Mouse (Mus musculus): Measurements from ENCODE around the gene Atp7b. TPM values are rescaled to one million over a fixed set of nuclear protein-coding genes. Genes with fewer than 3 reads are reported as not detected.

Gene Atp7b
- total RNA-seq, 2 experiments from 2014 or later: 0.31 to 0.32 TPM

Other genes with a start within 250 kb of the Atp7b start
- gene Defb50, start 236.8 kb downstream of the Atp7b start, total RNA-seq (2014; fragmentation: Nextera tagmentation): not detected in 2 replicates
- gene Defb50, start 236.8 kb downstream of the Atp7b start, total RNA-seq (2017): not detected in 2 replicates
- not detected in 2 replicates for gene Defb2, start 220.4 kb downstream of the Atp7b start, total RNA-seq (2014; fragmentation: Nextera tagmentation)
- not detected in 2 replicates for gene Defb2, start 220.4 kb downstream of the Atp7b start, total RNA-seq (2017)
- gene Defb10, start 201.4 kb downstream of the Atp7b start, total RNA-seq (2014; fragmentation: Nextera tagmentation): not detected in 2 replicates
- gene Defb10, start 201.4 kb downstream of the Atp7b start, total RNA-seq (2017): not detected in 2 replicates
- not detected in 2 replicates for gene Defb9, start 174.9 kb downstream of the Atp7b start, total RNA-seq (2014; fragmentation: Nextera tagmentation)
- gene Defb9, start 174.9 kb downstream of the Atp7b start, total RNA-seq (2017): not detected in 2 replicates
- not detected in 2 replicates for gene Defb11, start 153.9 kb downstream of the Atp7b start, total RNA-seq (2014; fragmentation: Nextera tagmentation)
- not detected in 2 replicates for gene Defb11, start 153.9 kb downstream of the Atp7b start, total RNA-seq (2017)
- not detected in 2 replicates for gene Defb15, start 127.6 kb downstream of the Atp7b start, total RNA-seq (2014; fragmentation: Nextera tagmentation)
- gene Defb15, start 127.6 kb downstream of the Atp7b start, total RNA-seq (2017): not detected in 2 replicates
- gene Defb35, start 122.0 kb downstream of the Atp7b start, total RNA-seq (2014; fragmentation: Nextera tagmentation): not detected in 2 replicates
- gene Defb35, start 122.0 kb downstream of the Atp7b start, total RNA-seq (2017): not detected in 2 replicates
- gene Defb13, start 113.5 kb downstream of the Atp7b start, total RNA-seq (2014; fragmentation: Nextera tagmentation): not detected in 2 replicates
- gene Defb13, start 113.5 kb downstream of the Atp7b start, total RNA-seq (2017): not detected in 2 replicates
- not detected in 2 replicates for gene Fam90a1a, start 101.6 kb downstream of the Atp7b start, total RNA-seq (2014; fragmentation: Nextera tagmentation)
- not detected in 2 replicates for gene Fam90a1a, start 101.6 kb downstream of the Atp7b start, total RNA-seq (2017)
- gene Ccdc70, start 90.5 kb downstream of the Atp7b start, total RNA-seq (2014; fragmentation: Nextera tagmentation): not detected in 2 replicates
- not detected in 2 replicates for gene Ccdc70, start 90.5 kb downstream of the Atp7b start, total RNA-seq (2017)
- gene Alg11, start 416 bp upstream of the Atp7b start, total RNA-seq (2014; fragmentation: Nextera tagmentation): 9.6 and 11.4 TPM in 2 replicates
- gene Alg11, start 416 bp upstream of the Atp7b start, total RNA-seq (2017): 13.5 and 19.4 TPM in 2 replicates
- not detected in 2 replicates for gene Nek5, start 64.7 kb upstream of the Atp7b start, total RNA-seq (2014; fragmentation: Nextera tagmentation)
- gene Nek5, start 64.7 kb upstream of the Atp7b start, total RNA-seq (2017): not detected in 2 replicates
- 1.1 and 1.9 TPM in 2 replicates for gene Nek3, start 106.1 kb upstream of the Atp7b start, total RNA-seq (2014; fragmentation: Nextera tagmentation)
- gene Nek3, start 106.1 kb upstream of the Atp7b start, total RNA-seq (2017): 3.1 and 7.2 TPM in 2 replicates
- gene Ckap2, start 125.5 kb upstream of the Atp7b start, total RNA-seq (2014; fragmentation: Nextera tagmentation): 35.7 and 43.3 TPM in 2 replicates
- 32.7 and 39.6 TPM in 2 replicates for gene Ckap2, start 125.5 kb upstream of the Atp7b start, total RNA-seq (2017)
- gene Vps36, start 132.5 kb upstream of the Atp7b start, total RNA-seq (2014; fragmentation: Nextera tagmentation): 30.2 and 45.5 TPM in 2 replicates
- gene Vps36, start 132.5 kb upstream of the Atp7b start, total RNA-seq (2017): 44.6 and 50.3 TPM in 2 replicates
- 1.1 and 1.8 TPM in 2 replicates for gene Thsd1, start 167.0 kb upstream of the Atp7b start, total RNA-seq (2014; fragmentation: Nextera tagmentation)
- gene Thsd1, start 167.0 kb upstream of the Atp7b start, total RNA-seq (2017): 0.86 and 1.3 TPM in 2 replicates
- gene Tpte, start 223.1 kb upstream of the Atp7b start, total RNA-seq (2014; fragmentation: Nextera tagmentation): not detected in 2 replicates
- gene Tpte, start 223.1 kb upstream of the Atp7b start, total RNA-seq (2017): not detected in 2 replicates